Mouse (Mus musculus) heart, postnatal 36 days (tissue): ENCODE data around the gene Foxd1. TPM values are rescaled to one million over a fixed set of nuclear protein-coding genes. Genes with fewer than 3 reads are reported as not detected.

Experiments
- DNase-seq, 2 experiments: peaks; one replicate each; pipeline ENCODE4 v3.0.0; 2021 to 2022
- intact Hi-C: fragments of 180-260 bp; cut with DNase I; formaldehyde crosslinking; loops from one replicate; pipeline ENCODE4 v1.15.1; 2025
- total RNA-seq, 2 experiments: library from RNA; stranded (reverse); gene quantifications; 2 replicates each; pipeline ENCODE4 v1.2.3; 2021

Gene Foxd1
- total RNA-seq, 2 experiments from 2014 or later, result 0.05 to 0.08 TPM

DNA sequence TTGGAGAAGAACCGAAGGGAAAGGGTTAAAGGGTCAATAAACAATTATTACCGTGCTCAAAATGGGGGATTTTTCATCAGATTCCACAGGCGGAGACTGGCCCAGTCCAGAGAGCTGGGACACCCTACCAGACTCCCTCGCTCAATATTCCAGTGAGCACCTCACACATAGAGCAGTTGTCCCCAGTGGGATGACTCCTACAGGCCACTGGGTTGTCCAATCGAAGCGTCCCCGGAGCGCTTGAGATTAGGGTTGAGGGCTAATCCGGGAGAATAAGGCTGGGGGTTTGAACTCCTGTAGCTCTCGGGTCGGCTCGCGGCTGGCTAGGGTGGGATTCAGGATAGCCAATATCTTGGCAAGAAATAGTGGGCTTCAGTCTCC, 343 bp upstream of the Foxd1 start:
- intact Hi-C loops, result loop anchor here (5.0 kb wide), 1 partner anchor 234 kb away; no protein-coding TSS in a partner anchor
- no peak for DNase-seq

DNA sequence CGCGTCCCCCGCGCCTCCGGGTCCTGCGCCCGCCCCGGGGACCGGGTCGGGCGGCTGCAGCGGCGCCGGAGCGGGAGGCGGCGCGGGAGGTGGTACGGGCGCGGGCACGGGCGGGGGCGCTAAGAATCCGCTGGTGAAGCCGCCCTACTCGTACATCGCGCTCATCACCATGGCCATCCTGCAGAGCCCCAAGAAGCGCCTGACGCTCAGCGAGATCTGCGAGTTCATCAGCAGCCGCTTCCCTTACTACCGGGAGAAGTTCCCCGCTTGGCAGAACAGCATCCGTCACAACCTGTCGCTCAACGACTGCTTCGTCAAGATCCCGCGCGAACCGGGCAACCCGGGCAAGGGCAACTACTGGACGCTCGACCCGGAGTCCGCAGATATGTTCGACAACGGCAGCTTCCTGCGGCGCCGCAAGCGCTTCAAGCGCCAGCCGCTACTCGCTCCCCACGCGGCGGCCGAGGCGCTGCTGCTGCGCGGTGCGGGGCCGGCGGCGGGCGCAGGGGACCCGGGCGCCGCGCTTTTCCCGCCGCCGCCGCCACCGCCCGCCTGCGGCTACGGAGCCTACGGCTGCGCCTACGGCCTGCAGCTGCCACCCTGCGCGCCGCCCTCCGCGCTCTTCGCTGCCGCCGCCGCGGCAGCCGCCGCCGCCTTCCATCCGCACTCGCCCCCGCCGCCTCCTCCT, 973 bp downstream of the Foxd1 start:
- peak; percentile 20 to 37 for DNase-seq
- intact Hi-C loops, result loop anchor here (5.0 kb wide), 2 partner anchors 147 to 232 kb away; no protein-coding TSS in a partner anchor

DNA sequence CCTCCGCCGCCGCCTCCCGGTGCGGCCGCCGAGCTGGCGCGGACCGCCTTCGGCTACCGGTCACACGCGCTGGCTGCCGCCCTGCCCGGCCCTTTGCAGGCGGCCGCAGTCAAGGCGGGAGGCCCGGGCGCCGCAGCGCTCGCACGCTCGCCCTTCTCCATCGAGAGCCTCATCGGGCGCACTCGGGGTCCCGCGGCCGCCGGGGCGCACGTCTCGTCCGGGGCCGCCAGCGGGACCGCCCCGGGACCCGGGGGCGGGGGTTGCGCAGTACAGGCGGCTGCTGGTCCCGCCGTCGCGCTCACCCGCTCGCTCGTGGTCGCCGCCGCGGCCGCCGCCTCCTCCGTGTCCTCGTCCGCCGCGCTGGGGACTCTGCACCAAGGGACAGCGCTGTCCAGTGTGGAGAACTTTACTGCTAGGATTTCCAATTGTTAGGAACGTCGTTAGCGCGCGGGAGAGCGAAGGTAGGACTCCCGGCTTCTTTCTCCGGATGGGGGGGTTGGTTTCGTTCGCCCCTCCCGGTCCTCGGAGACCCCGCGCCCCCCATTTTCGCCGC, 1.6 kb downstream of the Foxd1 start:
- peak in 1 of 2 experiments; percentile 36 for DNase-seq
- intact Hi-C loops, result loop anchor here (5.0 kb wide), 1 partner anchor 147 kb away; no protein-coding TSS in a partner anchor

DNA sequence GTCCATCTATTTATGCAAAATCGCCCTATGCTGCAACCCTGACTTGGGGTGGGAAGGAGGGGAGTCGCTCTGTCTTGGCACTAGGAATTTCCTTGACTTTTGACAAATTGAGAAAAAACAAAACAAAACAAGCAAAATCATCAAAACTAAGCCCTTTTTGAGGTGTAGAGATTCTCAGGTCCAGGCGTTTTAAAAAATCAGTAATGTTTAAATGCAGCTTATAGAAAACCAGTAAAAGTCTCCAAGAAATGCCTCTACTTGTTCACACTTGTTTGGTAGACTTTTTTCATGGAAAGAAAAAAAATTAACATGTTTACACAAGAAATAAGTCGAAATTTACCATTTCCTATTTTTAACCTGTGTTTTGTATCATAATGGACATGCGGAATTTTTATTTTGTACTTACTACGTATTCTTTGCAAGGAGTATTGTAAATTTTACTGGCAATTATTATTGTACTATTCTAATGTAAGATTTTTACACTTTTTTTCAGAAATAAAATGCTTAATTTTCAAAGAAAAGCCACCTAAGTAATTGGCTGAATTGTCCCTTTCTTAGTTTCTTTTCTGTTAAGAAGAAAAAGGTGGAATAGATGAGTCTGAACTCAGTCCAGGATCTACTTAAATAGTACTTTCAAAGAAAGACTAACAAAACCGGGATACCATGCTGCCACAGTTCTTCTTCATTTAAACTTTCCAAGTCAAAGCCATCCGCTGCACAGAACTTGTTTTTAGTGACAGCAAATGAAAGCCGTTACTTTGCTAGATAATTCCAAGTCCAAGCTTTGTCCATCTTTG, 2.3 kb downstream of the Foxd1 start:
- DNase-seq, result no peak
- intact Hi-C loops, result loop anchor here (5.0 kb wide), 1 partner anchor 146 kb away; no protein-coding TSS in a partner anchor

DNA sequence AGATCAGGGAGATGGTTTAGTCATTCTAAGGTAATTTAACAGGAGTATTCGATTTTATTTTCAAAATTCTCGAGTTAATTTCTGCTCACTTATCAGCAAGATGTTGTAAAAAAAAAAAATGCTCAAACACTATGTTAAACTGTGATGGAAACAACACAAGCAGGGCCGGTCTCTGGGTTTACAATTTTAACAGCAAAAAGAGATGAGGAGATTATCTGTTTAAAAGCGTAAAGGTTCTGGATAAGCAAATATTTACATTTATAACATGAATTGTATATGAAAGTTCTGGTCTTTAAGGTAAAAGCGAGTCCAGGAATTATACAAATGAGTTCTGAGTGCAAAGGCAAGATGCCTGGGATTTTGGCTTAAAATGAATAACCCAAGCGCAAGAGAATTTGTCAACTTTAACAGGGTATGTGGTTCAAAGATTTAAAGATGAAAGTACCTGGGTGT, 3.0 kb downstream of the Foxd1 start:
- intact Hi-C loops, result loop anchor here (5.0 kb wide), 1 partner anchor 145 kb away; no protein-coding TSS in a partner anchor

DNA sequence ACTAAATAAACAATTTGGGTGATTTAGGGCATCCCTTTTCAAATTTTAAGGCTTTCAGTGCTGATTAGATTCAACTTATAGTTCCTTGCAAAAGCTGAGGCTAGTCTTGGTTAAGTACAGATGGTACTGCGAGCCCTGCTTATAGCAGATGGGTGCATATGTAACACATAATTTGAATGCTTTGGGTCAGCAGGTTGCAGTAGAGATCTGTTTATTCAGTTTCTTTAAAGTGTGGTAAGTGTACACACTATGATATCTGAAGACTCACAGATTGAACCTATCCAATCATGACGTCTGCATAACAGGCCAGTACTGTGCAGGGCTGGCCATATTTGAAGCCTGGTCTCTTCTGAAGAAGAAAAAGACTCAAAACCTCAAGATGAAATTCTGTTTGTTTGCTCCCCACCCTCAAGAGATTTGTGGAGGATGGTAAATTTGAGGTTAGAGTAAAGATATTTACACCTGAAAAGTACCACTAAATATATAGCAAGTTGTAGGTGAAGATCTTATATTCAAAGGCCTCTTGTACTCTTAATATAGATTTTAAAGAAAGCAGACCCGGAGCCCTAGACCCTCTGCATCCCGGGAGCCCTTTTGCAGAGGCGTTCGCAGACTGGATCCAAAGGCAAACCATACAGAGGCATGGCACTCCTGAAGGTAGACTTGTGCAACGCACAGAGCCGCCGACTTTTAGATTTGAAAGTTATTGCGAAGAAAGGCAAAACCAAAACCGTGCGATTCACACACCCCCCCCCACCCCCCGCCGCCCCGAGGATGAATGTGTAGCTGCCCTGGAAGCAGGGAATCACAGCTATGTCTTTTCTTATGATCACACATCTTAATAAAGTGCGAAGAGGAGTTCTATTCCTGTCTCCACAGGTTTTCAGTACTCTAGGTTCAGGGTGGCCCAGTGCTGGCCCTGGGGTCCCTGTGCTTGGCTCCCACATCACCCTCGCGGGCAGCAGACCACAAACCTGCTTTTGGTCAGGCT, 3.7 kb downstream of the Foxd1 start:
- DNase-seq, result no peak
- intact Hi-C loops, result loop anchor here (5.0 kb wide), 1 partner anchor 145 kb away; no protein-coding TSS in a partner anchor

More for the DNA sequence above, 3.0 kb downstream of the Foxd1 start:
- DNase-seq, result no peak

DNA sequence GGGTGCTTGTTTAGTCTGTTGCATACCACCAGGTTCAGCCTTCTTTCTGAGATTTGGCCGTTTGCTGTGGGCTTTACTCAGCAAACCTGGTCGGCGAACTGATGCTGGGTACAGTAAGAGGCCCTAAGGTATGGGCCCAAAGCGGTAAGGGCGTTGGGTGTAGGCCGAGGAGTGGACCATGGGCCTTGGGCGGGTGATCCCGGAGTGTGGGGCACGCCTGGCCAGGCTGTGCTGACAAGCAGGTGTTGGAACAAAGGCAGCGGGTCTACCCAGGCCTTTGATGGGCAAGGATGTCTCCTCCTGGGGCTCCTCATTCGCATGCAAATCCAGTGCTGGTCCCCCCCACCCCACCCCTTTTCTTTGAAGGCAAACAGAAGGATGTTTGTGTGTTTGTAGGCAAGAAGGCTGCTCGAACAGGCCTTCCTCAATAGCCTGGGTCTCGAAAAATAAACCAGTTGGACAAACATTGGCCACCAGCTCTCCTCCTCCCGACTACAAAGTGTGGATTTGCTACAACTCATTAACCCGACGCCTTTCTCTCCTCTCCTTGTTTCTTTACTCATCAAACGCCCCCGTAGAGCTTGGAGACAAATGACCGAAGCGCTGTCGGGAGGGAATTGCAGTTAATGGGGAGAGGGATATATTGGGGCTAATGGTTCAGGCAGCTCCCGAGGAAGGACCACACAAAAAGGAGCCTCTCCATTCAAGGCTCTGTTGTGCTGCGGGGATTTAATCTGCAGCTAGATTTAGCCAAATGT, 4.6 kb downstream of the Foxd1 start:
- intact Hi-C loops, result loop anchor here (5.0 kb wide), 1 partner anchor 144 kb away; no protein-coding TSS in a partner anchor
- no peak for DNase-seq

DNA sequence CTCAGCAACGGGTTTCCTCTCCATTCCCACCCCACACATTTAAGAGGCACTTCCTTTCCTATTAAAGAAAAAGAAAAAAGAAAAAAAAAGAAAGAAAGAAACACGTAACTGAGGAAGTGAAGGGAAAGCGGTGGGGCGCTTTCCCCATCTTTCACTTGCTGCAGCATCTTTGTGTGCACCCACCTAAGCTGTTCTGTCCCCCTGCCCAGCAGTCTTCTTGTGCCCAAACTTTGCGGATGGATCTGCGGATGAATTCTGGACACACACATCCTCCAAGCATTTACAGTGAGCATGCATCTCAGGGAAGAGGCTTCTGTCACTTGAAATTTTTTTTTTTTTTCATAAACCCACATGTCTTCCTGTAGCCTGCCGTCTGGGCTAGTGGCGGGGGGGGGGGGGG, 5.3 kb downstream of the Foxd1 start:
- no peak for DNase-seq
- intact Hi-C loops, result loop anchor here (5.0 kb wide), 1 partner anchor 143 kb away; no protein-coding TSS in a partner anchor

DNA sequence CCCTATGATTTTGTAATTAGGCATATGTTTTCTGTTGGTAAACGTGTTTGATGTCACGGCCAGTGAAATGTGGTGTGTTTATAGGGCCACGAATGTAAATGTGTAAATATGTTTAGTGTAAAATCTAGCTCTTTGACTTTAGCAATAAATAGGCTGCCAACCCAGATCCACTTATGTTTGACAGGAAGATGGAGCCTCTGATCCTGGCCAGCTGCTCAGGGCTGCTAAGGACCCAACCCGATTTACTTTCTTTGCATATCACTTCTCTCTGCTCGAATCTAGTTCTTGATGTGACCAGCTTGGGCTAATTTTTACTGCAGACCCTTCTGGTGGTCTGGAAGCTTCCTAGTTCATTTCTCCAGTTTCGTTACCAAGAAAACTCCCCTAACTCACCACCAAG, 6.3 kb downstream of the Foxd1 start:
- intact Hi-C loops, result no loop called here

DNA sequence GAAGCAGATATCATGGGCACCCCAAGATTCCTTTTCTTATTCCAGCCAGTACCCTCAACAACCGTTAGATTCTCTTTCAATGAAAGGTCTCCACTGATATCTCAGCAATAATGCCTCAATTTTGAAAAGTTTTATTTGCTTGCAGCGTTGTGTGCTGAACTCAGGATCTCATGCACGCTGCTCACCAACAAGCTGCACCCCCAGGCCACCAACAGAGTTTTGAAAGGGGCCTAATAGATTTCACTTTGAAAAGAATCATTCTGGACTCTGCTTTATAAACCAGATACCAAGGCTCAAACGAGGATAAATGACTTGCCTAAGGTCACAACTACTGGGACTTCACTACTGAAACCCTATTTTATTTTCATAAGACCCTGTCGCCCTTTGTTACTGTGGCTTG, 7.1 kb downstream of the Foxd1 start:
- intact Hi-C loops, result no loop called here
- no peak for DNase-seq

More for the DNA sequence above, 6.3 kb downstream of the Foxd1 start:
- DNase-seq, result no peak

DNA sequence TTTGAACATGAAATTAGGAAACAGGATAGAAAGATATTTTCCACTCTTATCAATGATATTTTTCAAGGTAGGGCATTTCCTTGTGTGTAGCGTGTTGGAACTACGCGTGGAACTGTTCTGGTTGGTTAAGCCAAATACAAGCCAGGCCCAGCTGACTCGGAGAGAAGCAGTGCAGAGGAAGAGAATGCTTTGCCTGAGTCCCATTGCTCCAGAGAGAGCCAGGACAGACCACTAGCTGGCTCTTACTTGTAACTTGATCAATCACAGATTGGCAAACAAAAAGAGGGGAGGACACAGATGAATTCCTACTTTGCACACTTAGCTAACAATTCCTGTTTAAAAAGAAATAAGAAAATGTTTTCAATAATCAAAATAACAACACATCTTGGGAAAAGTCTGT, 9.0 kb downstream of the Foxd1 start:
- no peak for DNase-seq
- intact Hi-C loops, result no loop called here

DNA sequence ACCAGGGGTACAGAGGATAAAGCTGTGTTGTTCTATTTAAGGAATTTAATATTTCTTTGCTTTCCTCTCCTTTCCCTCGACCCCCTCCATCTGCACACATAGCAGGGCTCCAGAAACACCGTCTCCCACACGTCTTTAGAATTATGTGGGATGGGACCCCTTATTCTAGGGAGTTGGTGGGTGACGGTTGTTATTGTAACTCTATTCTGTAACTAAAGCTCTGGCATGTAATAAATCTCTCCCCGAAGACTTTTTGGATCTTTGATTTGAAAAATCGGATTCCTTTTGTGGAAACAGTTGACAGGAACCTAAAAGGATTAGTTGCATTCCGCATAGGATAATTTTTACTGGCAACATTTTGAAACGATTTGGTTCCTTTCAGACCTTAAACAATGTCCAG, 11.0 kb downstream of the Foxd1 start:
- intact Hi-C loops, result no loop called here
- no peak for DNase-seq

DNA sequence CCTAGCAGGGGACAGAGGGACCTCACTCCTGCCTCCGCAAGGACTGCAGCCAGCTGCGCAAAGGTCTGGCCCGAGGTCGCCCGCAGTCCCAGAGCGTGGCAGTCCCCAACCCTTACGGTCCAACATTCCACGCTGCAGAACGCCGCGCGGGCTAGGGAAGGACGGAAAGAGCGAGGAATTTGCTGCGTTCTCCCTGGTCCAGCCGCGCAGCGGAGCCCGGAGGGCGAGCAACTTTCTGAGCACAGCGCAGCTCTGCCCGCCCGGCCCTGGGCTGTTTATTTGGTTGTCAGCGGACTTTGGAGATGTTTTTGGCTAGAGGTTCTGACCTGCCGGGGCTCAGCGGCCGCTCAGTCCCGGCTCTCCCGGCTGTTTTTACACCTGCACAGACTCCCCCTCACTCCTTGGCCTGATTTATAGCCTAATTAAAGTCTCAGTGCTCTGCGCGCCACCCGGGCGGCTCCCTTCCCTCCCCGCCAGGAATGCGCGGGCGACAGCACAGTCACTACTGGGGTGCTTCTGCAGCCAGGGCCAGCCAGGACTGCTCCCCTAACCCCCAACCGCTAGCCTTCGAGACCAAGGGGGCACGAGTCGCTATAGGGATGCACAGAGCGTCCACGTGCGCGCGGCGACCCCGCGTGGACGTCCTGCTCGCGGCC, 11.9 kb downstream of the Foxd1 start:
- no peak for DNase-seq
- intact Hi-C loops, result no loop called here

DNA sequence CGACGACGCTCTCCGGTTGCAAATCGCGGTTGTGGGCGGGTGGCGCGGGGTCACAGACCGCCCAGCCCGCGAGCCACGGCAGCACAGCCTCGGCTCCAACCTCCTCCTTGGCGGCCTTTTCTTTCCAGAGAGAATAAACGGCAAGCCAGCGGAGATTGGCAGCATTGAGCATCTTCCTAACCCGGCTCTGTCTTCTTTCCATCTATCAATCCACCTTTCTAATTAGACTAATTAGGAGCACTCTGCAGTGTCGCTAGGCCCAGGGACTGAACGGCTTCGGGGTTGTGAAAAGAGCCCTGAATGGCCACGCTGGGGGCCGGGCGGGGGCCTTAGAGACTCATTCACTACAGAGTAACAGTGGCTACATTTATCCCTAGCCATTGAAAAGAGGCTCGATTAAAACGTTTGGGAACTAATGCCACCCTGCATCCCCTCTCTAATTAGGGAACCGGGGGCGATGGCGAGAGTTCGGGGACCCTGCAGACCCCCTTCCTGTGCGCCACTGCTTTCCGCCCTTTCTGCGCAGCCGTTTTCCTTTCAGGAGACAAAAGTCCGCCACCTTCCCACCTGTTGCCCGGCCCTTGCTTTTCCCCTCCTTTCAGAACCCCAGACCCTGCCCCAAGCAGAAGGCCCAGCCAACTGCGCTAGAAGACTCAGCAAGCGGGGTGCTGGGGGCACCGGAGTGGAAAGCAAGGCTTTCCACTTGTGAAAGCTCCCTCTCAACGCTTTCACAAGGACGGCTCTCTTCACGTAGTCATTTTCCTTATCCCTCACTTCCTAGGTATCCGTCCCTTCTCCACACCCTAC, 12.6 kb downstream of the Foxd1 start:
- intact Hi-C loops, result no loop called here
- no peak for DNase-seq

DNA sequence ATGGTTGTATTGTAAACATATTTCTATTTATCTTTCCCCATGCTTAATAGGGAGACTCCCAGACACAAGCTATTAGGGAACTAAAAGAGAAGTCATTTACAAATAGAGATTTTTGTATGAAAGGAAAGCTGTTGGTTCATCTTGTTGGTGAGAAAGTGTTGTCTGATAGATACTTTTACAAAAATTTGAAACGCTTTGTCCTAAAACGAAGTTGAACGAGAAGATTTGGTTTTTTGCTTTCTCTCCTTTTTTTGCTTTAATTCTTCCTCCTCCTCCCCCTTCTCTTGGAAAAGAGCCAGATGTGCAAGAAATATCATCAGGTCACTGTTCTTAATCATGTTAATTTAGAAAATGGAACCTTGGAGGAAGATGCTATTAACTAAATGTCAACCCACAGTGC, 13.6 kb downstream of the Foxd1 start:
- no peak for DNase-seq
- intact Hi-C loops, result no loop called here

DNA sequence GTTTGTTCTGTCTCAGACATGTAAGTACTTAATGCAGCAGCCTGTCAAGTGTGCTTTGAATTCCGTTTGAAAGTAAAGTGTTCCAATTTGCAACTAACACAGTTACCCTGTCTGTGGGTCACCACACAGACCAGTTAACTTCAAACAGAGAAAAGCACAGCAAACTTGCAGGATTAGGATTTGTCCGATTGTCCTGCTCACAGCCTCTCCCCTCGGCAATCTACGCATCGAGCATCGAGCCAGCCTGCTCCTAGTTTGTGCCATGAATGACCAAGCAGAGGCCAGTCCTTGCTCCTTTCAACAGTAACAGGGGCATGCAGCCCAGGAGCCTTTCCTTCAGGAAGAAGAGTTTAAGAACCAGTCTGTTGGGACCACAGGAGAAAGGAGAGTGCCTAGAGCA, 15.0 kb downstream of the Foxd1 start:
- intact Hi-C loops, result no loop called here
- no peak for DNase-seq

DNA sequence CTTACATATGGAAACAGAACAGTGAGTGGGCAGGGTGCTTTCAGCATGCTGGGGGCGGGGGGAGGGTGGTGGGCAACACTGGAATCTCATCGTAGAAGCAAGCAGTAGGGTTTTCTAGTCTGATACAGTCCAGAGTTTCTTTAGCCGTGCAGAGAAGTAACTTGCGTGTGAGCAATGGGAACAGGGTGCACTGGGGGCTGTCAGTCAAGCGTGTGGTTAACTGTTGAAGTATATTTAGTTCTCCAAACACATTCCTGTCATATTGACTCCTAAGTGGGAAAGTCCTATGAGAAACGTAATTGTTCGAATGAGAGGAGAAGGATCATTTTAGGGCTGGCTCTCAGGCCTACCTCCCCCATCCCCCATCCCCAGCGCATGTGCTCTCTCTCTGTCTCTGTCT, 20.5 kb downstream of the Foxd1 start:
- intact Hi-C loops, result no loop called here
- no peak for DNase-seq

DNA sequence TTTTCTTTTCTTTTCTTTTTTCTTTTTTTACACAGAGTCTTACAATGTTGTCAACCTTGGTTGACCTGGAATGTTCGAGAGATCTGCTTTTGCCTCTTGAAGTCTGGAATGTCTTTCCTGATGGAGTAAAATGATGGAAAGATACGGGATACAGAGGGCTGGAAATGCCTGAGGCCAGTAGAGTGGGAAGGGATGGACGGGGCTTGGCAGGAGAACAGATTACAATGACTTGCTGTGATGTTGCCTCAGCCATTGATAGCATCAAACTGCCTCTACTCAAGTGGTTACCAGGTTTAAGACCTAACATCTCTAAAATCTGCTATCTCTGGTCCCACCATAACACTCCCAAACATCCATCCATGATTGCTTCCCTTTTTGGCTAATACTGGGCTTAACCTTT, 20.9 kb downstream of the Foxd1 start:
- DNase-seq, result no peak
- intact Hi-C loops, result no loop called here
